Mouse (Mus musculus) E14TG2a.4 (cell line): Measurements from ENCODE around the gene Gm7929.
"Not testable (repeated sequence)": the region's sequence is repeated elsewhere in the genome, so short reads cannot be mapped to it uniquely, and the experiment has no call there.

ENCODE experiments used
- CTCF ChIP-seq: conservative IDR thresholded peaks from 2 replicates; pipeline ENCODE4 v1.5.1; 2014; ENCODE audit warnings: low read length
- NANOG ChIP-seq: IDR thresholded peaks from 2 replicates; pipeline ENCODE4 v1.6.1; 2014; ENCODE audit warnings: borderline replicate concordance, low read length, mixed read lengths

DNA sequence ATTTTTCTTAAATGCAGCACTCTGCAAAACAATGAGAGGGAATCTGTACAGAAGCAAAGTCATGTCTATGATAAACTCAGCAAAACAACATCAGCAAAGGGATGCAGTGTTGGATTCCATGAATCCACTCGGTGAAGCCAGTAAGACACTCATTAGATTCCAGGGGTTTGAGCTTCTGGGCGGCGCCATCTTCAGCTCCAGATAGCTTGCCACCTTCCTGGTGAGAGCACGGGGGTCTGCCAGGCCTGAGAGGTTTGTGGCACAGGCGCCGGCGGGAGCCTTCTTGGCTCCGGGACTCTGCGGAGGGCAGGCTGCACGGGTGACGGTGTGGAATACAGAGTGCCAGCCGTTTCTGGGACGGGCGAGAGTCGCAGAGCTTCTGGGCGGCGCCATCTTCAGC, 27.0 kb downstream of the Gm7929 start:
- TF ChIP-seq CTCF, NANOG: not testable (repeated sequence)
